Mouse (Mus musculus): ENCODE data around the gene Htr1d. TPM values are rescaled to one million over a fixed set of nuclear protein-coding genes. Genes with fewer than 3 reads are reported as not detected.

Htr1d gene
- polyA plus RNA-seq, 1 experiment = not detected

GRCm38 (mm10) chr4:136461761-136462085 is 38.4 kb downstream of the Htr1d start:
- no peak overlapping the region for H3K27ac ChIP-seq (ENCODE audit: insufficient read depth, low read depth, low read length)
- no peak overlapping the region for H3K4me3 ChIP-seq (ENCODE audit: insufficient read depth, low read length)
- TF ChIP-seq CTCF (IDR thresholded peaks at IDR 0.05; ENCODE audit: low read depth, low read length) (no peak), POLR2A (IDR thresholded peaks at IDR 0.05; ENCODE audit: borderline replicate concordance, low read depth, low read length) (no peak)
- peaks cover 9% of the 10 kb centered on the region for H3K4me1 ChIP-seq (ENCODE audit: control insufficient read depth, insufficient read depth, low read length)

GRCm38 (mm10) chr4:136462086-136462838 is 38.9 kb downstream of the Htr1d start, which contains the start of gene 6030445D17Rik:
Gene 6030445D17Rik (plus strand): TSS chr4:136462250.
- no peak for TF ChIP-seq POLR2A (IDR thresholded peaks at IDR 0.05; ENCODE audit: borderline replicate concordance, low read depth, low read length)
- no peak for TF ChIP-seq CTCF (IDR thresholded peaks at IDR 0.05; ENCODE audit: low read depth, low read length)
- H3K27ac ChIP-seq (ENCODE audit: insufficient read depth, low read depth, low read length) = no peak within 1 kb of the TSS

GRCm38 (mm10) chr4:136462839-136463178 is 39.5 kb downstream of the Htr1d start:
- peak overlapping the region; percentile 67 for H3K4me3 ChIP-seq (ENCODE audit: insufficient read depth, low read length)
- no peak for TF ChIP-seq POLR2A (IDR thresholded peaks at IDR 0.05; ENCODE audit: borderline replicate concordance, low read depth, low read length)
- TF ChIP-seq CTCF (IDR thresholded peaks at IDR 0.05; ENCODE audit: low read depth, low read length) = no peak
- H3K27ac ChIP-seq (ENCODE audit: insufficient read depth, low read depth, low read length) = no peak overlapping the region
- peaks cover 9% of the 10 kb centered on the region for H3K4me1 ChIP-seq (ENCODE audit: control insufficient read depth, insufficient read depth, low read length)

More at GRCm38 (mm10) chr4:136462086-136462838, 38.9 kb downstream of the Htr1d start, which contains the start of gene 6030445D17Rik:
- H3K4me1 ChIP-seq (ENCODE audit: control insufficient read depth, insufficient read depth, low read length) = peaks cover 9% of the 10 kb centered on the region
- peak within 1 kb of the TSS; percentile 67 for H3K4me3 ChIP-seq (ENCODE audit: insufficient read depth, low read length)

GRCm38 (mm10) chr4:136463436-136463835 is 40.1 kb downstream of the Htr1d start:
- no peak overlapping the region for H3K27ac ChIP-seq (ENCODE audit: insufficient read depth, low read depth, low read length)
- no peak overlapping the region for H3K4me3 ChIP-seq (ENCODE audit: insufficient read depth, low read length)
- TF ChIP-seq POLR2A (IDR thresholded peaks at IDR 0.05; ENCODE audit: borderline replicate concordance, low read depth, low read length) = no peak
- no peak for TF ChIP-seq CTCF (IDR thresholded peaks at IDR 0.05; ENCODE audit: low read depth, low read length)
- H3K4me1 ChIP-seq (ENCODE audit: control insufficient read depth, insufficient read depth, low read length) = peaks cover 9% of the 10 kb centered on the region

- TF ChIP-seq POLR2A (IDR thresholded peaks at IDR 0.05; ENCODE audit: borderline replicate concordance, low read depth, low read length) = no peak
- no peak for TF ChIP-seq CTCF (IDR thresholded peaks at IDR 0.05; ENCODE audit: low read depth, low read length)
- peaks cover 16% of the 10 kb centered on the region for H3K4me1 ChIP-seq (ENCODE audit: control insufficient read depth, insufficient read depth, low read length)
- no peak overlapping the region for H3K4me3 ChIP-seq (ENCODE audit: insufficient read depth, low read length)
- H3K27ac ChIP-seq (ENCODE audit: insufficient read depth, low read depth, low read length) = no peak overlapping the region
Measured at GRCm38 (mm10) chr4:136466226-136466625, 42.9 kb downstream of the Htr1d start.

GRCm38 (mm10) chr4:136468553-136469327 is 45.4 kb downstream of the Htr1d start:
- no peak overlapping the region for H3K4me3 ChIP-seq (ENCODE audit: insufficient read depth, low read length)

GRCm38 (mm10) chr4:136469371-136469903 is 46.1 kb downstream of the Htr1d start, which contains the start of gene Luzp1:
Gene Luzp1 (plus strand): TSS chr4:136469761.
- Histone ChIP-seq H3K4me3 (ENCODE audit: insufficient read depth, low read length) (peak within 1 kb of the TSS; percentile 82), H3K4me1 (ENCODE audit: control insufficient read depth, insufficient read depth, low read length) (peaks cover 23% of the 10 kb centered on the region), H3K27ac (ENCODE audit: insufficient read depth, low read depth, low read length) (peak within 1 kb of the TSS; percentile 66)
- TF ChIP-seq POLR2A (IDR thresholded peaks at IDR 0.05; ENCODE audit: borderline replicate concordance, low read depth, low read length) = peak; percentile 77; the same call in 1 of the 2 replicates
- no peak for TF ChIP-seq CTCF (IDR thresholded peaks at IDR 0.05; ENCODE audit: low read depth, low read length)

More at GRCm38 (mm10) chr4:136468553-136469327, 45.4 kb downstream of the Htr1d start:
- Histone ChIP-seq H3K27ac (ENCODE audit: insufficient read depth, low read depth, low read length) (no peak overlapping the region), H3K4me1 (ENCODE audit: control insufficient read depth, insufficient read depth, low read length) (peaks cover 25% of the 10 kb centered on the region)
- TF ChIP-seq CTCF (IDR thresholded peaks at IDR 0.05; ENCODE audit: low read depth, low read length) = no peak
- TF ChIP-seq POLR2A (IDR thresholded peaks at IDR 0.05; ENCODE audit: borderline replicate concordance, low read depth, low read length) = no peak

GRCm38 (mm10) chr4:136469941-136470346 is 46.6 kb downstream of the Htr1d start:
- Histone ChIP-seq H3K27ac (ENCODE audit: insufficient read depth, low read depth, low read length) (peak overlapping the region; percentile 66), H3K4me1 (ENCODE audit: control insufficient read depth, insufficient read depth, low read length) (peaks cover 21% of the 10 kb centered on the region), H3K4me3 (ENCODE audit: insufficient read depth, low read length) (peak overlapping the region; percentile 82)
- no peak for TF ChIP-seq CTCF (IDR thresholded peaks at IDR 0.05; ENCODE audit: low read depth, low read length)
- TF ChIP-seq POLR2A (IDR thresholded peaks at IDR 0.05; ENCODE audit: borderline replicate concordance, low read depth, low read length) = no peak

GRCm38 (mm10) chr4:136470347-136471071 is 47.2 kb downstream of the Htr1d start:
- H3K4me1 ChIP-seq (ENCODE audit: control insufficient read depth, insufficient read depth, low read length) = peaks cover 21% of the 10 kb centered on the region
- H3K4me3 ChIP-seq (ENCODE audit: insufficient read depth, low read length) = peak overlapping the region; percentile 82
- H3K27ac ChIP-seq (ENCODE audit: insufficient read depth, low read depth, low read length) = peak overlapping the region; percentile 66
- TF ChIP-seq POLR2A (IDR thresholded peaks at IDR 0.05; ENCODE audit: borderline replicate concordance, low read depth, low read length) (no peak), CTCF (IDR thresholded peaks at IDR 0.05; ENCODE audit: low read depth, low read length) (no peak)

Measured in bone marrow macrophage, adult 2 months (primary cell).